Mouse (Mus musculus) liver, embryonic 14.5 days (tissue): ENCODE results near the gene Fancd2os.

ENCODE experiments used
- CTCF ChIP-seq: IDR thresholded peaks from 2 replicates; pipeline ENCODE4 v1.5.1; 2016; ENCODE audit warnings: antibody characterized with exemption, low read depth, control low read depth
- EP300 ChIP-seq: IDR thresholded peaks from 2 replicates; pipeline ENCODE4 v1.6.1; 2016; ENCODE audit warnings: antibody characterized with exemption, low read depth

- TF ChIP-seq CTCF (no peak), EP300 (no peak)
These were observed 36.0 kb downstream of the Fancd2os start for GRCm38 (mm10) chr6:113564557-113564956.
